Mouse (Mus musculus) neural tube, embryonic 15.5 days (tissue): Measurements from ENCODE around the gene Lrrc29. TPM values are rescaled to one million over a fixed set of nuclear protein-coding genes. Genes with fewer than 3 reads are reported as not detected.

Experiments
- ATAC-seq: fragments of 200-750 bp; cut with Nextera tagmentation; 2 replicates; pipeline ENCODE4 v1.8.0; 2017; ENCODE audit warnings: mild to moderate bottlenecking, moderate TSS enrichment, moderate library complexity; ENCODE audit not compliant: low FRiP score
- H3K27ac ChIP-seq: fragments of 300-500 bp; sonication (generic); replicated peaks from 2 replicates; pipeline ENCODE4 v1.5.1; 2015; ENCODE audit warnings: mild to moderate bottlenecking, inconsistent platforms
- H3K27me3 ChIP-seq: fragments of 300-500 bp; sonication (generic); replicated peaks from 2 replicates; pipeline ENCODE4 v1.6.1; 2015; ENCODE audit warnings: inconsistent platforms
- H3K36me3 ChIP-seq: fragments of 300-500 bp; sonication (generic); 2 replicates; pipeline ENCODE4 v1.6.1; 2015; ENCODE audit warnings: inconsistent platforms
- H3K4me1 ChIP-seq: fragments of 300-500 bp; sonication (generic); 2 replicates; pipeline ENCODE4 v1.6.1; 2015; ENCODE audit warnings: inconsistent platforms
- H3K4me2 ChIP-seq: fragments of 300-500 bp; sonication (generic); 2 replicates; pipeline ENCODE4 v1.6.1; 2015; ENCODE audit warnings: inconsistent platforms, mild to moderate bottlenecking, moderate library complexity
- H3K4me3 ChIP-seq: fragments of 300-500 bp; sonication (generic); replicated peaks from 2 replicates; pipeline ENCODE4 v1.5.1; 2015; ENCODE audit warnings: mild to moderate bottlenecking, inconsistent platforms
- H3K9ac ChIP-seq: fragments of 300-500 bp; sonication (generic); replicated peaks from 2 replicates; pipeline ENCODE4 v1.6.1; 2015; ENCODE audit warnings: mild to moderate bottlenecking, inconsistent platforms
- H3K9me3 ChIP-seq: fragments of 300-500 bp; sonication (generic); replicated peaks from 2 replicates; pipeline ENCODE4 v1.6.1; 2016; ENCODE audit warnings: inconsistent platforms
- WGBS: fragments of 180-500 bp; shearing (Covaris S2); methylation state at CpG from one replicate; pipeline ENCODE4 v1.1.7; 2015; ENCODE audit warnings: mixed read lengths; 5-methylcytosine and 5-hydroxymethylcytosine counted together
- polyA plus RNA-seq: library from polyadenylated mRNA; unstranded; fragments of >200 nt; fragmentation: Nextera tagmentation; extraction: Ambion mirVana; gene quantifications from 2 replicates; pipeline ENCODE4 v1.2.1, GENCODE M21; 2015

The Lrrc29 gene
- polyA plus RNA-seq, 1 experiment from 2014 or later: 0.55 TPM

DNA sequence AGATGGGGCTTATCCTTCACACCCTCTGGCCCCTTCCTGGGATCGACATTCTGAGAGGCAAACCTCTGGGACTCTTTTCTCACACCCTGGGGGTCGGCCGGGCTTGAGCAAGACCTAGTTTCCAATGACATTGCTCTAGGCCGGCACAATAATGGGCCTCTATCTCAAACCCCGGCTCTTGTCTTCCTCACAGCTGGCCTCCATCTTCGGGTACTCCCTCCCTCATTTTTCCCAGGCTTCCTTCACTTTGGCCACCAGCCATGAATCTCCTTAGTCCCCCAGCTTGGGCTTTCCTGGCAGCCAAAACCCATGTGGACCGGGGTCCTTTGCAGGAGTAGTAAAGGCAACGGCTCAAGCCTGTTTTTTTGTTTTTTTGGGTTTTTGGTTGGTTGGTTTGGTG lies 15.3 kb upstream of the Lrrc29 start:
- ATAC-seq: no peak
- H3K4me3 ChIP-seq: no peak overlapping the region
- H3K36me3 ChIP-seq: no peaks in the 10 kb centered on the region
- H3K4me2 ChIP-seq: no peak overlapping the region
- H3K27ac ChIP-seq: no peak overlapping the region
- H3K9me3 ChIP-seq: no peaks in the 10 kb centered on the region
- H3K9ac ChIP-seq: no peak overlapping the region
- peaks cover 7% of the 10 kb centered on the region for H3K4me1 ChIP-seq
- H3K27me3 ChIP-seq: peaks cover under 1% of the 10 kb centered on the region
- WGBS: 49% methylated on average over 8 of the region's 8 CpGs

- Histone ChIP-seq H3K9me3 (no peaks in the 10 kb centered on the region), H3K27ac (no peak overlapping the region), H3K9ac (no peak overlapping the region), H3K4me2 (no peak overlapping the region), H3K4me1 (no peaks in the 10 kb centered on the region; the same call in 1 of the 2 replicates), H3K4me3 (no peak overlapping the region), H3K36me3 (no peaks in the 10 kb centered on the region), H3K27me3 (no peaks in the 10 kb centered on the region)
- 89% methylated on average over 6 of the region's 6 CpGs for WGBS
- ATAC-seq: no peak
Observed at GRCm38 (mm10) chr8:105339886-105340635, 14.0 kb upstream of the Lrrc29 start.

GRCm38 (mm10) chr8:105338992-105339391 lies 12.9 kb upstream of the Lrrc29 start:
- ATAC-seq: no peak
- Histone ChIP-seq H3K36me3 (peaks cover 5% of the 10 kb centered on the region; the same call in 1 of the 2 replicates), H3K4me3 (no peak overlapping the region), H3K4me2 (no peak overlapping the region), H3K4me1 (no peaks in the 10 kb centered on the region), H3K9ac (no peak overlapping the region), H3K9me3 (no peaks in the 10 kb centered on the region), H3K27ac (no peak overlapping the region), H3K27me3 (no peaks in the 10 kb centered on the region)
- 55% methylated on average over 4 of the region's 4 CpGs for WGBS

GRCm38 (mm10) chr8:105336373-105337130 lies 10.5 kb upstream of the Lrrc29 start:
- Histone ChIP-seq H3K4me2 (peak overlapping the region; percentile 26), H3K9ac (no peak overlapping the region), H3K4me1 (no peaks in the 10 kb centered on the region), H3K9me3 (no peaks in the 10 kb centered on the region), H3K4me3 (peak overlapping the region; percentile 10; the same call in 1 of the 2 replicates), H3K27me3 (no peaks in the 10 kb centered on the region), H3K36me3 (peaks cover 15% of the 10 kb centered on the region), H3K27ac (no peak overlapping the region)
- 54% methylated on average over 32 of the region's 32 CpGs for WGBS
- peak; percentile 44; the same call in 1 of the 2 replicates for ATAC-seq

DNA sequence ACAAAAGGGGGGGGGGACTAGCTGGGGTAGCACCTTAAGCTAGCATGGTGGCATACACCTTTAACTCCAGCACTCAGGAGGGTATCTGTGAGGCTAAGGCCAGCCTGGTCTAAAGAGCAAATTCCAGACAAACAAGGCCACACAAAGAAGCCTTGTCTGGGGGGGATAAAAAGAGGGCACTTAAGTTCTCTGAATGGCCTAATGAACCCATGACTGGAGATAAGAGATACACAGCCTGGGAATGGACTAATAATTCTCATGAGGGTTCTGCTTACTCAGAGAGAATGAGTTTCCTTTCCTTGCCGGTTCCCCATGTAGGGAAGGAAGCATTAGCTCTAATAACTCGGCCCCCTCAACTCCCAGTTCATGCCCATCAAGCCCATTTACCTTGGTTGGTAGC lies 6.4 kb upstream of the Lrrc29 start:
- no peak overlapping the region for H3K27ac ChIP-seq
- no peak overlapping the region for H3K4me2 ChIP-seq
- H3K4me3 ChIP-seq: no peak overlapping the region
- no peaks in the 10 kb centered on the region for H3K27me3 ChIP-seq
- peaks cover 6% of the 10 kb centered on the region for H3K4me1 ChIP-seq
- peaks cover 52% of the 10 kb centered on the region for H3K36me3 ChIP-seq
- WGBS: 68% methylated on average over 2 of the region's 2 CpGs
- H3K9ac ChIP-seq: no peak overlapping the region
- no peaks in the 10 kb centered on the region for H3K9me3 ChIP-seq
- no peak for ATAC-seq

DNA sequence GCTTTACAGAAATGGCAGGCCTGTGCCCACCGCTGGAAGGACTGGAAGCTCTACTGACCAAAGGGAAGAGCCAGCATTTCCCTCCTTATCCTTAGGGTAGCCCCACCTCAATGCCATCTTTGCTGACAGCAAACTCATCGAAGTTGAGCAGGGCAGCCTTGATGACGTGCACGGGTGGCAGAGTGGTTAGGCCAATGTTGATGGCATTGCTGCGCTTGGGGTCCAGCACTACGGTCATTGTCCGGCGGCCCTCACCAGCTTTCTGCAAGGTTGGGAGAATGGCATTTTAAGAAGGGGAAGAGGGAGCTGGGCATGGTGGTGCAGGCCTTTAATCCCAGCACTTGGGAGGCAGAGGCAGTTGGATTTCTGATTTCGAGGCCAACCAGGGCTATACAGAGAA lies 5.9 kb upstream of the Lrrc29 start:
- Histone ChIP-seq H3K4me1 (peaks cover 12% of the 10 kb centered on the region), H3K9ac (no peak overlapping the region), H3K4me2 (no peak overlapping the region), H3K27me3 (no peaks in the 10 kb centered on the region), H3K27ac (no peak overlapping the region), H3K4me3 (no peak overlapping the region), H3K9me3 (no peaks in the 10 kb centered on the region), H3K36me3 (peaks cover 52% of the 10 kb centered on the region)
- ATAC-seq: no peak
- 98% methylated on average over 9 of the region's 9 CpGs for WGBS

GRCm38 (mm10) chr8:105331469-105331868 lies 5.4 kb upstream of the Lrrc29 start:
- ATAC-seq: no peak
- Histone ChIP-seq H3K36me3 (peaks cover 52% of the 10 kb centered on the region), H3K4me2 (no peak overlapping the region), H3K4me1 (peaks cover 16% of the 10 kb centered on the region), H3K9ac (no peak overlapping the region), H3K4me3 (no peak overlapping the region), H3K9me3 (no peaks in the 10 kb centered on the region), H3K27me3 (no peaks in the 10 kb centered on the region), H3K27ac (no peak overlapping the region)
- WGBS: 95% methylated on average over 22 of the region's 22 CpGs

- Histone ChIP-seq H3K36me3 (peaks cover 52% of the 10 kb centered on the region), H3K4me3 (no peak overlapping the region)
Observed at GRCm38 (mm10) chr8:105330325-105330724, 4.2 kb upstream of the Lrrc29 start.

DNA sequence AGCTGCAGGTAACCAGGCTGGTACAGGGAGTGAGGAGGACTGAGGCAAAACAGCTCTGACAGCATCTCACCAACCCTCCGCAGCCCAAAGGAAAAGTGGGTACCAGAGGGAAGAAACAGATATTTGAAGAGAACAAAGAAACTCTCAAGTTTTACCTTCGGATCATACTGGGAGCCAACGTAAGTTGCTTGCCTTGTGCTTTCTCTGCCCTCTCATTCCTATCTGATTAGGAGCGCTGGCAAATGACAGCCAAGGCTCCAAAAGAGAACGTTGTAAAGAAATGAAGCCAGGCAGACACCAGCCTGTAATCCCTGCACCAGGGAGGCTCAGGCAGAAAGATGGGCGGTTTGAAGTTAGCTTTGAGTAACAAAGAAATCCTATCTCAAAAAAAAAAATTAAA lies 890 bp upstream of the Lrrc29 start:
- no peak for ATAC-seq
- Histone ChIP-seq H3K4me1 (peaks cover 28% of the 10 kb centered on the region), H3K27me3 (no peaks in the 10 kb centered on the region), H3K27ac (peak overlapping the region; percentile 87), H3K4me3 (peak overlapping the region; percentile 76), H3K4me2 (peak overlapping the region; percentile 77), H3K9ac (peak overlapping the region; percentile 70), H3K9me3 (no peaks in the 10 kb centered on the region), H3K36me3 (peaks cover 47% of the 10 kb centered on the region)
- WGBS: 44% methylated on average over 6 of the region's 6 CpGs

More at GRCm38 (mm10) chr8:105330325-105330724, 4.2 kb upstream of the Lrrc29 start:
- ATAC-seq: no peak
- Histone ChIP-seq H3K9me3 (no peaks in the 10 kb centered on the region), H3K27me3 (no peaks in the 10 kb centered on the region), H3K4me2 (no peak overlapping the region), H3K9ac (no peak overlapping the region), H3K4me1 (peaks cover 18% of the 10 kb centered on the region), H3K27ac (no peak overlapping the region)
- 95% methylated on average over 12 of the region's 12 CpGs for WGBS

DNA sequence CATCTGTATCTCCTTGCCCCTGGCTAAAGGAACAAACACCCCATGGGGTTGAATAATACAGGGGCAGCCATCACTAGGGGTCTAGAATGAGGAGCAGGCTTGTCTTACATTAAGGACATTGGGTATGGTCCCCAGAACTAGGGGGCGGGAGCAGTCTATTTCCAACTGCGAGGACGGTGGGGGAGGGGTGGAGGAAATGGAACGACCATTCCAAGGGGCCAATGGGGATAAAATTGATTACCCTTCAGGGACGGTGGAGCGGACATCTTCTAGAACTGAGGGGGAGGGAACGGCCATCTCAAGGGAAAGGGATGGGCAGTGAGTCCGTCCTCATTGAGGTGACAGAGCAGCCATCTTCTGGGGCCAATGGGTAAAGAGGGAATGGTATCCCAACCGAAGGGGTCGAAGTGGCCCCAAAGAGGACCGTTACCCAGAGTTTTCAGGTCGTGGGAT lies 411 bp downstream of the Lrrc29 start:
- H3K9me3 ChIP-seq: no peaks in the 10 kb centered on the region
- under 1% methylated on average over 12 of the region's 12 CpGs for WGBS
- peak overlapping the region; percentile 93 for H3K9ac ChIP-seq
- H3K27ac ChIP-seq: peak overlapping the region; percentile 87
- peak; percentile 54 for ATAC-seq
- no peaks in the 10 kb centered on the region for H3K27me3 ChIP-seq
- H3K36me3 ChIP-seq: peaks cover 34% of the 10 kb centered on the region
- H3K4me2 ChIP-seq: peak overlapping the region; percentile 77
- H3K4me1 ChIP-seq: peaks cover 28% of the 10 kb centered on the region
- H3K4me3 ChIP-seq: peak overlapping the region; percentile 76

- no peak overlapping the region for H3K4me3 ChIP-seq
- no peak for ATAC-seq
- H3K27me3 ChIP-seq: no peaks in the 10 kb centered on the region
- peaks cover 28% of the 10 kb centered on the region for H3K36me3 ChIP-seq
- 95% methylated on average over 4 of the region's 4 CpGs for WGBS
- no peak overlapping the region for H3K9ac ChIP-seq
- peaks cover 27% of the 10 kb centered on the region for H3K4me1 ChIP-seq
- H3K9me3 ChIP-seq: no peaks in the 10 kb centered on the region
- H3K27ac ChIP-seq: no peak overlapping the region
- H3K4me2 ChIP-seq: no peak overlapping the region
Observed at GRCm38 (mm10) chr8:105323183-105323582, 2.9 kb downstream of the Lrrc29 start.
